Mouse (Mus musculus): ENCODE measurements around the gene Gm14401. TPM values are rescaled to one million over a fixed set of nuclear protein-coding genes. Genes with fewer than 3 reads are reported as not detected.
"Not testable (repeated sequence)": the region's sequence is repeated elsewhere in the genome, so short reads cannot be mapped to it uniquely, and the experiment has no call there.

Gene Gm14401
- polyA plus RNA-seq (2015; fragmentation: Nextera tagmentation; extraction: Ambion mirVana), result 0.23 TPM in 1 of 2 replicates, not detected in the other

DNA sequence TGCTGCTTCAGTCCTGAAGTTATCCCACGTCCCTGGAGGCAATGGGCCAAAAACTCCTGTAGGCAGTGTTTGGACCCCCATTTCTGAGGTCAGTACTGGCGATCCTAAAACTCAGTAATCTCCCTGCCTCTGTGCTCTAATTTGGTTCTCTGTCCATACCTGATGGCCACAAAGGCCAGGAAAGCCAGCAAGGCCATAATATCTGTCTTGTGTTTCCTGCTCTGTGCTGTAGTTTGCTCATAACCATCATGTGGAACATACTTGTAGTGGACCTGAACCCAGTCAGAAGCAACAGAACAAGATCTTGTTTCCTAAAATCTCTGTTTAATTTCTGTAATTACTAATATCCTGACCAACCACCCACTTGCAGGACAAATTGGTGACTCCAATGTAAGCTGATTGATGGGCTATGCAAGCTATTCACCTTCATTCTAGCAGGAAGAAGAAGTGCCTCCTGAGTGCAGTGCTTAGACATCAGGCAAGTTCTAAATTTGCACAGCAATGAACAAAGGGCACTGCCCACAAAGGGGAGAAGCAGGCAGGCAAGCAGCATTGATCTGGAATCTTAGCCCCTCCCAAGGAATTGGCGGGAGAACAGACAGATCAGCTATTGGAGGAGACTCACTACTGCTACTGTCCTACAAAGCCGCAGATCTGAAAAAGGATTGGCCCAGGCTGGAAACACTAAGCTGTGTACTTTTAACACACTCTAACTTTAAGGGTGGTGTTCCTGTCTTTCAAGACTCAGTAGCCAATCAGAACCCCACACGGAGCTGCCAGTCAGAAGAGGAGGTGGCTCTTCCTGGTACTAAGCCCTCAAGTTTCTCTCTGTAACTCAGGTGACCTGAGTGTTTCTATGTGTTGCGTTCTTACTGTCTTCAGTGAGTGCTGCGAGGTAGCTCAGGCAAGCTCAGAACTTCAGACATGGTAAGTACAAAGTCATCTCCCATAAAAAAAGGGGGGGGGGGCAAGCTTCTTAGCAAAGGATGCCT is at the start of gene Gm14401:
Gene Gm14401, plus strand, starts transcription at position 889 of the 992 bp plus-strand sequence.
- 59% methylated on average over 7 of the region's 7 CpGs for WGBS
- not testable (repeated sequence) for H3K36me3 ChIP-seq; H3K4me2 ChIP-seq; H3K9ac ChIP-seq; H3K9me3 ChIP-seq (replicated peaks); ATAC-seq (replicated peaks; ENCODE audit: insufficient number of reproducible peaks, insufficient read depth, low FRiP score, low read depth); H3K4me1 ChIP-seq (replicated peaks); H3K27ac ChIP-seq; H3K4me3 ChIP-seq; H3K27me3 ChIP-seq

DNA sequence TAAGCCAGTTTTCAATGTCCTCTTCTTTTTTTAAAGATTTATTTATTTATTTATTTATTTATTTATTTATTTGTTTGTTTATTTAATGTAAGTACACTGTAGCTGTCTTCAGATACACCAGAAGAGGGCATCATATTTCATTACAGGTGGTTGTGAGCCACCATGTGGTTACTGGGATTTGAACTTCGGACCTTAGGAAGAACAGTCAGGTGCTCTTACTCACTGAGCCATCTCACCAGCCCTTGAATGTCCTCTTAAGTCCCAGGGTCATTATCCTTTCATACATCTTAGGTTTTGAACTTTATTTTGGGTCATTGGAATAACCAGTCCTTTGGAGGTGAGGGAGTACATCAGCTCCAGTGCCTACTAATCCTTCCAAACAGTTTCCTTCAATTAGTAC is 1.3 kb upstream of the Gm14401 start:
- H3K27me3 ChIP-seq; ATAC-seq (replicated peaks; ENCODE audit: insufficient number of reproducible peaks, insufficient read depth, low FRiP score, low read depth); H3K36me3 ChIP-seq; H3K9me3 ChIP-seq (replicated peaks); H3K9ac ChIP-seq; H3K4me3 ChIP-seq; H3K4me2 ChIP-seq; H3K4me1 ChIP-seq (replicated peaks); H3K27ac ChIP-seq: not testable (repeated sequence)
- WGBS, result 80% methylated on average over 1 of the region's 1 CpGs

- H3K27ac ChIP-seq; H3K36me3 ChIP-seq; H3K4me2 ChIP-seq; H3K4me3 ChIP-seq; H3K4me1 ChIP-seq (replicated peaks); H3K27me3 ChIP-seq; H3K9me3 ChIP-seq (replicated peaks); H3K9ac ChIP-seq; ATAC-seq (replicated peaks; ENCODE audit: insufficient number of reproducible peaks, insufficient read depth, low FRiP score, low read depth): not testable (repeated sequence)
These were observed 895 bp downstream of the Gm14401 start for GRCm38 (mm10) chr2:177075015-177075414.

- not testable (repeated sequence) for H3K9ac ChIP-seq; H3K27ac ChIP-seq; H3K4me1 ChIP-seq (replicated peaks); H3K36me3 ChIP-seq; H3K27me3 ChIP-seq; H3K4me2 ChIP-seq; H3K9me3 ChIP-seq (replicated peaks); H3K4me3 ChIP-seq; ATAC-seq (replicated peaks; ENCODE audit: insufficient number of reproducible peaks, insufficient read depth, low FRiP score, low read depth)
- 59% methylated on average over 1 of the region's 1 CpGs for WGBS
These were observed 5.7 kb downstream of the Gm14401 start for GRCm38 (mm10) chr2:177079866-177080265.

- 82% methylated on average over 5 of the region's 5 CpGs for WGBS
- H3K27me3 ChIP-seq; H3K4me3 ChIP-seq; ATAC-seq (replicated peaks; ENCODE audit: insufficient number of reproducible peaks, insufficient read depth, low FRiP score, low read depth); H3K9me3 ChIP-seq (replicated peaks); H3K36me3 ChIP-seq; H3K9ac ChIP-seq; H3K4me1 ChIP-seq (replicated peaks); H3K4me2 ChIP-seq; H3K27ac ChIP-seq: not testable (repeated sequence)
These were observed 35.0 kb downstream of the Gm14401 start for GRCm38 (mm10) chr2:177109086-177109485.

- not testable (repeated sequence) for H3K9me3 ChIP-seq (replicated peaks); H3K27ac ChIP-seq; H3K4me3 ChIP-seq; H3K27me3 ChIP-seq; H3K4me2 ChIP-seq; H3K36me3 ChIP-seq; ATAC-seq (replicated peaks; ENCODE audit: insufficient number of reproducible peaks, insufficient read depth, low FRiP score, low read depth); H3K4me1 ChIP-seq (replicated peaks); H3K9ac ChIP-seq
- 47% methylated on average over 1 of the region's 1 CpGs for WGBS
These were observed 55.0 kb downstream of the Gm14401 start for GRCm38 (mm10) chr2:177129097-177129496.

Other genes with a start within 250 kb of the Gm14401 start
- not detected in 2 replicates for gene Gm14408, start 243.2 kb upstream of the Gm14401 start, polyA plus RNA-seq (2015; fragmentation: Nextera tagmentation; extraction: Ambion mirVana)
- 4.6 and 8.3 TPM in 2 replicates for gene Gm14296, start 146.5 kb upstream of the Gm14401 start, polyA plus RNA-seq (2015; fragmentation: Nextera tagmentation; extraction: Ambion mirVana)
- 8.3 and 9.9 TPM in 2 replicates for gene Gm14419, start 73.4 kb upstream of the Gm14401 start, polyA plus RNA-seq (2015; fragmentation: Nextera tagmentation; extraction: Ambion mirVana)
- gene Gm14410, start 132.1 kb downstream of the Gm14401 start, polyA plus RNA-seq (2015; fragmentation: Nextera tagmentation; extraction: Ambion mirVana), result 16.9 and 18.2 TPM in 2 replicates
- gene Gm14409, start 192.7 kb downstream of the Gm14401 start, polyA plus RNA-seq (2015; fragmentation: Nextera tagmentation; extraction: Ambion mirVana), result not detected in 2 replicates
- gene Gm14412, start 250.0 kb downstream of the Gm14401 start, polyA plus RNA-seq (2015; fragmentation: Nextera tagmentation; extraction: Ambion mirVana), result 0.18 and 0.28 TPM in 2 replicates